Mouse (Mus musculus): ENCODE results near the gene Cttn. TPM values are rescaled to one million over a fixed set of nuclear protein-coding genes. Genes with fewer than 3 reads are reported as not detected.

Gene Cttn
- polyA plus RNA-seq, 1 experiment from 2014 or later: 177 TPM

DNA sequence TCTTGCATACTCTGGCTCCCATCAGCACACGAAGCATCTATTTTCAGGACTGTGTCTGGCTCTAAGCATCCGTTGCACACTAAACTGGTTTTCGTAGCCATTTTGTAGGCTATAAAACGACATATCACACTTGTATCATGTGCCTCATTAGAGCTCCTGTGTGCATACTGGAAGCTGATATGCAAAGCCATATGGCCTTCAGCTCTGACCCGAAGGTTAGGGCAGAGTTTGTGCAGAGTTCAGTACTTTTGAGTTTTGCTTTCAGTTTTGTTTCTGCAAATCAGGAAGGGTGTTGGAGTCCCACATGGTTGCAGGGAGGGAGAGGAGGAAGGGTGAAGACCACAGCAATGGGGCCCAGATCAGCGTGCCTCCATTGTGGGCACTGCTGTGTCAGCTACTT, 79.1 kb downstream of the Cttn start:
- Histone ChIP-seq H3K27me3 (ENCODE audit: control insufficient read depth, insufficient read depth, low read length) (no peaks in the 10 kb centered on the region), H3K36me3 (ENCODE audit: control insufficient read depth, insufficient read depth, low read length) (no peaks in the 10 kb centered on the region), H3K9ac (replicated peaks; ENCODE audit: low read length) (no peak overlapping the region), H3K4me1 (ENCODE audit: control insufficient read depth, insufficient read depth, low read length) (no peaks in the 10 kb centered on the region), H3K27ac (replicated peaks; ENCODE audit: low read depth, low read length) (no peak overlapping the region), H3K4me3 (replicated peaks; ENCODE audit: low read depth, low read length) (no peak overlapping the region), H3K9me3 (ENCODE audit: control insufficient read depth, low read length) (no peaks in the 10 kb centered on the region), H3K4me2 (ENCODE audit: low read length) (no peak overlapping the region)
- no peak for ATAC-seq (ENCODE audit: low FRiP score, low TSS enrichment)
- no peak for DNase-seq
- WGBS: 97% methylated on average over 6 of the region's 6 CpGs

DNA sequence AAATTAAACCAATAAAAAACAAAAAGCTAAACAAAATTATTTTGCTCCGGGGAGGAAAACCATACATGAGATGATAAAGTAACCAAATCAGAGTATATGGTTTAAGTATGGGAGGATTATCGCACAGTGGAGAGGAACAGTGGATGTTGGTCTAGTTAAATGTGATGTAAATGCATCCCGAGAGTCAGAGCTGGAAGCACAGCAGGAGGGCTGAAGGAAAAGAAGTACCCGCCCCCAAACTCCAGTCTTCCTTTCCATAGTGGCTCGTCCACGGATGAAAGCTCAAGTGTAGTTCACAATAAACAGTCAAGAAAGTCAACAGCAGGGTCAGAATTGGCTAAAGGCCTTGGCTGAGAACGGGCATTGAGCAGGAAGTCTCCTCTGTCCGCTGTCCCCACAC, 80.1 kb downstream of the Cttn start:
- no peak overlapping the region for H3K27ac ChIP-seq (replicated peaks; ENCODE audit: low read depth, low read length)
- ATAC-seq (ENCODE audit: low FRiP score, low TSS enrichment) (no peak), DNase-seq (no peak)
- no peak overlapping the region for H3K4me3 ChIP-seq (replicated peaks; ENCODE audit: low read depth, low read length)
- WGBS: 43% methylated on average over 8 of the region's 8 CpGs
- H3K4me2 ChIP-seq (ENCODE audit: low read length): no peak overlapping the region
- H3K27me3 ChIP-seq (ENCODE audit: control insufficient read depth, insufficient read depth, low read length): no peaks in the 10 kb centered on the region
- H3K4me1 ChIP-seq (ENCODE audit: control insufficient read depth, insufficient read depth, low read length): no peaks in the 10 kb centered on the region
- H3K9ac ChIP-seq (replicated peaks; ENCODE audit: low read length): no peak overlapping the region
- no peaks in the 10 kb centered on the region for H3K9me3 ChIP-seq (ENCODE audit: control insufficient read depth, low read length)
- no peaks in the 10 kb centered on the region for H3K36me3 ChIP-seq (ENCODE audit: control insufficient read depth, insufficient read depth, low read length)

DNA sequence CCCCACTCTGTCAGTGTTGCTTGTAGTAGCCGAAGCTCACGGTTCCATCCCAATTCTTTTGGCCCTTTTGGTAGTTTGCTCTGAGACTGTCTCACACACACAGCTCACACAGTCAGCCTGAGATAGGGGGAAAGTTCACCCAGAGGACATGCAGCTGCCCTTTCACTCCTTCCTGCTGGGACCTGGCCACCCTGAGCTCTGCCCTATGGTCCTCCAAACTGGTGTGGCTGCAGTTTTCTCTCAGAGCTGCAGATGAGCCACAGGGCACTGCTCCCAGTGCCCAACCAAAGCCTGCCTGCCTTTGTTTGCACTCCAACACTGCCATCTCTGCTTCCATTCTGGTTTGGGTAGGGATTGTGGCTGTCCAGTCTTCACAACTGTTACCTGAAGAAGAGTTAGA, 81.1 kb downstream of the Cttn start:
- Histone ChIP-seq H3K4me1 (ENCODE audit: control insufficient read depth, insufficient read depth, low read length) (no peaks in the 10 kb centered on the region), H3K27ac (replicated peaks; ENCODE audit: low read depth, low read length) (no peak overlapping the region), H3K4me2 (ENCODE audit: low read length) (no peak overlapping the region), H3K9me3 (ENCODE audit: control insufficient read depth, low read length) (no peaks in the 10 kb centered on the region), H3K9ac (replicated peaks; ENCODE audit: low read length) (no peak overlapping the region), H3K36me3 (ENCODE audit: control insufficient read depth, insufficient read depth, low read length) (no peaks in the 10 kb centered on the region), H3K4me3 (replicated peaks; ENCODE audit: low read depth, low read length) (no peak overlapping the region), H3K27me3 (ENCODE audit: control insufficient read depth, insufficient read depth, low read length) (no peaks in the 10 kb centered on the region)
- 100% methylated on average over 2 of the region's 2 CpGs for WGBS
- DNase-seq: no peak
- no peak for ATAC-seq (ENCODE audit: low FRiP score, low TSS enrichment)

DNA sequence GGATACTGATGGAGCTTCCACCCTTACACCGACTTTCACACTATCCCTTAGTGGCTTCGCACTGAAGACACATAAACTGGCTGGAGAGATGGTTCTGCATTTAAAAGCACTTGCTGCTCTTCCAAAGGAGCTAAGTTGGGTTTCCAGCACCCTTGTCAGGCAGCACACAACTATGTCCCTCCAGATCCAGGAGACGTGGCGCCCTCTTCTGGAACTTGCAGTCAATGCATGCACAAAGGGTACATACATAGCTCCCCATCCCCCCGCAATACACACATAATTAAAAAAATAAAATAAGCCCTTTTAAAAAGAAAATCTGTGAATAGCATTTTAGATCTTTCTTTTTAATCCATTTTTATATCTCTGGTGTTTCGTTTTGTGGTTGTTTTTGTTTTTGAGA, 83.3 kb downstream of the Cttn start:
- no peaks in the 10 kb centered on the region for H3K4me1 ChIP-seq (ENCODE audit: control insufficient read depth, insufficient read depth, low read length)
- no peak overlapping the region for H3K4me2 ChIP-seq (ENCODE audit: low read length)
- WGBS: over 99% methylated on average over 6 of the region's 6 CpGs
- H3K27ac ChIP-seq (replicated peaks; ENCODE audit: low read depth, low read length): no peak overlapping the region
- no peak overlapping the region for H3K9ac ChIP-seq (replicated peaks; ENCODE audit: low read length)
- H3K27me3 ChIP-seq (ENCODE audit: control insufficient read depth, insufficient read depth, low read length): no peaks in the 10 kb centered on the region
- DNase-seq (no peak), ATAC-seq (ENCODE audit: low FRiP score, low TSS enrichment) (no peak)
- H3K36me3 ChIP-seq (ENCODE audit: control insufficient read depth, insufficient read depth, low read length): no peaks in the 10 kb centered on the region
- no peak overlapping the region for H3K4me3 ChIP-seq (replicated peaks; ENCODE audit: low read depth, low read length)
- no peaks in the 10 kb centered on the region for H3K9me3 ChIP-seq (ENCODE audit: control insufficient read depth, low read length)

Other genes starting within 250 kb of the Cttn start
- 28.3 and 33.3 TPM in 2 replicates for gene Ppfia1, start 82.7 kb upstream of the Cttn start, polyA plus RNA-seq (2014; fragmentation: Nextera tagmentation; extraction: Ambion mirVana)
- 4.2 and 6.1 TPM in 2 replicates for gene Fadd, start 111.5 kb upstream of the Cttn start, polyA plus RNA-seq (2014; fragmentation: Nextera tagmentation; extraction: Ambion mirVana)